Mouse (Mus musculus) CH12.LX (cell line): Measurements from ENCODE around the gene Macf1.

Experiments used
- CTCF ChIP-seq, 2 experiments: IDR thresholded peaks in 1 of 2; conservative IDR thresholded peaks in 1 of 2; 2 replicates each; pipeline ENCODE4 v1.5.1; 2011 to 2012; ENCODE audit warnings: low read depth in 2 of 2, low read length in 2 of 2, improper control_type of control experiment in 1 of 2, inconsistent platforms in 1 of 2, mild to moderate bottlenecking in 1 of 2, moderate library complexity in 1 of 2
- E2F4 ChIP-seq: IDR thresholded peaks from 2 replicates; pipeline ENCODE4 v1.6.1; 2011; ENCODE audit warnings: low read depth, low read length, improper control_type of control experiment; ENCODE audit not compliant: insufficient replicate concordance
- ETS1 ChIP-seq: conservative IDR thresholded peaks from 2 replicates; pipeline ENCODE4 v1.6.1; 2012; ENCODE audit warnings: low read depth, mild to moderate bottlenecking, inconsistent platforms, low read length, improper control_type of control experiment, moderate library complexity
- GABPA ChIP-seq: IDR thresholded peaks from 2 replicates; pipeline ENCODE4 v1.6.1; 2012; ENCODE audit warnings: low read depth, low read length, improper control_type of control experiment, inconsistent platforms; ENCODE audit not compliant: insufficient replicate concordance
- MAZ ChIP-seq: IDR thresholded peaks from 2 replicates; pipeline ENCODE4 v1.6.1; 2012; ENCODE audit warnings: low read depth, mild to moderate bottlenecking, inconsistent platforms, low read length, improper control_type of control experiment, moderate library complexity
- PAX5 ChIP-seq: IDR thresholded peaks from 2 replicates; pipeline ENCODE4 v1.6.1; 2012; ENCODE audit warnings: low read length, inconsistent platforms, mixed read lengths
- POLR2A ChIP-seq: IDR thresholded peaks from 2 replicates; pipeline ENCODE4 v1.6.1; 2011; ENCODE audit warnings: low read depth, mild to moderate bottlenecking, improper control_type of control experiment, low read length
- SIN3A ChIP-seq: IDR thresholded peaks from 2 replicates; pipeline ENCODE4 v1.6.1; 2012; ENCODE audit warnings: low read length, improper control_type of control experiment, inconsistent platforms
- ZC3H11A ChIP-seq: IDR thresholded peaks from 2 replicates; pipeline ENCODE4 v1.6.1; 2012; ENCODE audit warnings: low read depth, mild to moderate bottlenecking, inconsistent platforms, low read length, improper control_type of control experiment

GRCm38 (mm10) chr4:123424050-123424449 lies 260.1 kb downstream of the Macf1 start:
- TF ChIP-seq CTCF (conservative IDR thresholded peaks at IDR 0.05 in 1 of 2, IDR thresholded peaks at IDR 0.05 in 1 of 2; ENCODE audit: low read depth in 2 of 2, low read length in 2 of 2) (no peak), SIN3A (no peak), ETS1 (no peak), ZC3H11A (no peak), POLR2A (no peak), E2F4 (no peak), PAX5 (no peak), MAZ (no peak), GABPA (no peak)
